Mouse (Mus musculus) liver, adult 10 weeks (tissue): Measurements from ENCODE around the gene Gapvd1. TPM values are rescaled to one million over a fixed set of nuclear protein-coding genes. Genes with fewer than 3 reads are reported as not detected.

Experiments used
- polyA plus RNA-seq: library from polyadenylated mRNA; stranded (reverse); fragments of 350-450 nt; fragmentation: Illumina TruSeq; extraction: RNeasy Lipid Tissue Mini Kit (QIAGEN cat#74804); gene quantifications from one replicate; pipeline ENCODE4 v1.2.3, GENCODE M21; 2014; ENCODE audit warnings: low read depth, low replicate concordance

Gene Gapvd1
- 18.0 TPM for polyA plus RNA-seq

DNA sequence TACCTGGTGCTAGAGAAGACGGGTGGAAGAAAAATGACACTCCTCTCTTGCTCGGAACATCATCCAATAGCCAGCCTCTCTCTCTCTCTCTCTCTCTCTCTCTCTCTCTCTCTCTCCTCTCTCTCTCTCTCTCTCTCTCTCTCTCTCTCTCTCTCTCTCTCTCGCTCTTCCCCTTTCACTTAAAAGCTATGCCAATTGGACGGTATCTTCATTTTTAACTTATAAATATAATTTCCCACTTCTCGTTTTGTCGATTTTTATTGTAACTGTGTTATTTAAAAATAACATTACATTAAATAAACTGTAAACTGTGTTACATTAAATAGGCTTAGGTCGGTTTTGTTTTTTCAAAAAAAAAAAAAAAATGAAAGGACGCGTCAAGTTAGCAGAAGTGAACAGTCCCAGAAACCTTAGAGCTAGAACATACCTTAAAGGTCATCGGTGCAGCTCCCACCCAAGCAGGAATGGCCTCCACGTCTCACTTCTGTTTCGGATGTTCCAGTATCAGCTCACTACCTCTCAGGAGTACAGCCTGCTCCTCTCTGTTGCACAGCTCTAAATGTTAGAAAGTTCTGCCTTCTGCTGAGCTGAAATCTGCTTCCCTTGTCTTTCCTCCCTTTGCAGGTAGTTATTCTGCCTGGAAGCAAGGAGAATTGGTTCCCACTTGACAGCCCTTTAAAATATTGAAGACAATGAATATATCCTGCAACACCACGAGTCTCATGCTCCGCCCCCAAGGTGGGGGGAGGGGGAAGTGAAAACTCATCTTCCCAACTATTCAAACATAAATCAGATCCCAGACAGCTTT, at the start of gene Gapvd1:
TSS of gene Gapvd1 (minus strand) at position 682 of the 808 bp plus-strand sequence.

DNA sequence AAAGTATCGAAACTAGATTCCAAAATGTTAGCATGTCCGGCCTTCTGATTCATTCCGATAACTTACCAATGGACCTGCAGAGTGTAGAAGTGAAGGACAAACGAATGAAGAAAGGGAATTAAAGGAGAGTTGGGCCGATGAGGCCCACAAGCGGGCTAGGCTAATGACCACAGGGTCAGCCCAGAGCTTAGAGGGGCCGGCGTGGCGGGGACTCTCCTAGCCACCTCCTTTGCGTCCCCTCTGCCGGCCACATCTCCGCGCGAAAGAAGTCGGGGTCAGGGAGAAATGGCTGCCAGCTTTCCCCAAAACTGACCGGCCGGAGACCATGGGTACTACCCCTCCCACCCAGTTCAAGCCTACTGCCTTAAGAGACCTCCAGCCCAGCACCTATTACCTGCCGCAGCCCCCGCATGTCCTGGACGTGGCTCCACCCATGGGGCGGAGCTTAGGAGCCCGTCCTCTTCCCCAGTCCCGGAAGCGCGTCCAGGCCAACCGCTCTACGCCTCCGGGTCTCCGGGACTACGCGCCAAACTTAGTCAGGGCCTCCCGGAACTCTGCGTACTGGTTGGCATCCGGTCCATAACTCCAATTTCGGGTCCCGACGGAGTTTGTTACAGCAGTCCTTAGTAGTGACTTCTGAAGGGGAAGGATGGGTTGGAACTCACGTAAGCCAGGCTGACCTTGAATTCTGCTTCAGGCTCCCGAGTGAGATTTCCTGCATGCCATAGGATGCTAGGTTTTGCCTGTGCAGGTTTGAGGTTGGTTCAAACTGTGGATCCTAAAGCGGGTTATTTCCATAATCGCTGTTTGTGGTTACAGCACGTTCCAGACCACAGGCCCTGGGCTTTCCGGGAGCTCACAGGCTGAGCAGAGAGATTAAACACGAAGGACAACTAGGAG, 44.6 kb upstream of the Gapvd1 start, which contains the start of gene Rabepk:
TSS of gene Rabepk (minus strand) at position 556 of the 900 bp plus-strand sequence.

GRCm38 (mm10) chr2:34771368-34772226, 16.6 kb upstream of the Gapvd1 start, which contains the start of gene Hspa5:
Gene Hspa5 (plus strand): TSS chr2:34771970.

Other genes starting within 250 kb of the Gapvd1 start
- gene Hspa5, start 16.7 kb upstream of the Gapvd1 start, polyA plus RNA-seq, result 1,172 TPM
- gene Rabepk, start 44.7 kb upstream of the Gapvd1 start, polyA plus RNA-seq, result 3.3 TPM
- gene Fbxw2, start 71.1 kb upstream of the Gapvd1 start, polyA plus RNA-seq, result 53.2 TPM
- not detected for gene Gm34653, start 77.8 kb upstream of the Gapvd1 start, polyA plus RNA-seq
- 62.6 TPM for gene Cutal, start 119.2 kb upstream of the Gapvd1 start, polyA plus RNA-seq
- 31.5 TPM for gene Psmd5, start 119.7 kb upstream of the Gapvd1 start, polyA plus RNA-seq
- not detected for gene Phf19, start 158.8 kb upstream of the Gapvd1 start, polyA plus RNA-seq
- gene Traf1, start 206.5 kb upstream of the Gapvd1 start, polyA plus RNA-seq, result 0.21 TPM